Comparison of ENCODE assay signal across 23 mouse cellular contexts in genomic region chr2:174057730-174058129, GRCm38 (mm10). TPM values are rescaled to one million over a fixed set of nuclear protein-coding genes. Genes with fewer than 3 reads are reported as not detected.
DNase-seq lines count a peak whose midpoint lies in the region; ATAC-seq and TF ChIP-seq lines count a peak whose summit lies in the region.
"Had no signal": no experiment of that assay in that cellular context is flagged by ENCODE, and none has a peak within 500 bp of the region (broad histone marks: within the 10 kb centered on the region; RNA-seq: fewer than 3 reads in every experiment).

No protein-coding gene starts in this region.

- H3K4me2 ChIP-seq in forebrain, embryonic 11.5 days (ENCODE audit: low read depth, low read length, severe bottlenecking) = no peak overlapping the region
- H3K4me2 ChIP-seq in kidney, embryonic 15.5 days = no peak overlapping the region
- H3K4me2 ChIP-seq in stomach, embryonic 16.5 days (ENCODE audit: low read depth, low read length) = no peak overlapping the region
- H3K4me2 ChIP-seq in stomach, postnatal 0 days (replicated peaks; ENCODE audit: low read depth) = no peak overlapping the region
- H3K4me2 ChIP-seq in limb, embryonic 15.5 days = 0 out of 2 replicates have a peak overlapping the region, but pooled peaks have one; percentile 2
- H3K4me2 ChIP-seq: liver, embryonic 13.5 days; midbrain, embryonic 12.5 days had no signal

- H3K9me3 ChIP-seq in forebrain, embryonic 11.5 days (ENCODE audit: control insufficient read depth, low read length) = no peaks in the 10 kb centered on the region
- H3K9me3 ChIP-seq in forebrain, embryonic 10.5 days = no peaks in the 10 kb centered on the region; the same call in 1 of the 2 replicates
- H3K9me3 ChIP-seq in kidney, embryonic 15.5 days (replicated peaks) = no peaks in the 10 kb centered on the region
- no peaks in the 10 kb centered on the region for H3K9me3 ChIP-seq in stomach, embryonic 16.5 days (replicated peaks; ENCODE audit: control insufficient read depth, low read length)
- no peaks in the 10 kb centered on the region for H3K9me3 ChIP-seq in stomach, postnatal 0 days (ENCODE audit: control insufficient read depth, low read length)
- no peaks in the 10 kb centered on the region for H3K9me3 ChIP-seq in limb, embryonic 15.5 days
- H3K9me3 ChIP-seq: hindbrain, embryonic 10.5 days; liver, embryonic 13.5 days; midbrain, embryonic 12.5 days had no signal

- no peak for ATAC-seq in forebrain, embryonic 11.5 days (replicated peaks; ENCODE audit: low FRiP score)
- ATAC-seq in kidney, embryonic 15.5 days (replicated peaks; ENCODE audit: low FRiP score) = no peak
- no peak for ATAC-seq in stomach, embryonic 16.5 days (ENCODE audit: insufficient read depth, low FRiP score)
- ATAC-seq in stomach, postnatal 0 days (ENCODE audit: low FRiP score, low TSS enrichment) = no peak
- ATAC-seq in limb, embryonic 15.5 days (ENCODE audit: insufficient number of reproducible peaks, low FRiP score, low TSS enrichment, low read depth) = peak; percentile 20; the same call in 1 of the 2 replicates
- ATAC-seq: forebrain, embryonic 16.5 days; hindbrain, embryonic 16.5 days; intestine, postnatal 0 days had no signal

- TF ChIP-seq EP300 in stomach, postnatal 0 days (optimal IDR thresholded peaks at IDR 0.05) = no peak

- 85% methylated on average over 3 of the region's 3 CpGs for WGBS in forebrain, embryonic 11.5 days
- 86% methylated on average over 3 of the region's 3 CpGs for WGBS in forebrain, embryonic 10.5 days
- WGBS in kidney, adult 2 months = 55% methylated on average over 3 of the region's 3 CpGs
- 85% methylated on average over 3 of the region's 3 CpGs for WGBS in kidney, embryonic 15.5 days
- WGBS in stomach, embryonic 16.5 days = 70% methylated on average over 3 of the region's 3 CpGs
- WGBS in stomach, postnatal 0 days = 72% methylated on average over 3 of the region's 3 CpGs
- WGBS in limb, embryonic 15.5 days = 42% methylated on average over 3 of the region's 3 CpGs

- H3K9ac ChIP-seq in forebrain, embryonic 11.5 days (ENCODE audit: low read length) = no peak overlapping the region
- H3K9ac ChIP-seq in kidney, embryonic 15.5 days = no peak overlapping the region
- no peak overlapping the region for H3K9ac ChIP-seq in stomach, embryonic 16.5 days (ENCODE audit: low read length)
- no peak overlapping the region for H3K9ac ChIP-seq in stomach, postnatal 0 days (ENCODE audit: low read length)
- no peak overlapping the region for H3K9ac ChIP-seq in limb, embryonic 15.5 days
- H3K9ac ChIP-seq: liver, embryonic 13.5 days; midbrain, embryonic 12.5 days had no signal

- no peaks in the 10 kb centered on the region for H3K4me1 ChIP-seq in forebrain, embryonic 11.5 days (replicated peaks; ENCODE audit: control insufficient read depth, insufficient read depth, low read length)
- H3K4me1 ChIP-seq in forebrain, embryonic 10.5 days = peaks cover 10% of the 10 kb centered on the region
- peaks cover 4% of the 10 kb centered on the region; the same call in 1 of the 2 replicates for H3K4me1 ChIP-seq in kidney, adult 2 months (ENCODE audit: control insufficient read depth, insufficient read depth, low read length)
- no peaks in the 10 kb centered on the region for H3K4me1 ChIP-seq in kidney, embryonic 15.5 days
- peaks cover 5% of the 10 kb centered on the region; the same call in 1 of the 2 replicates for H3K4me1 ChIP-seq in stomach, embryonic 16.5 days (ENCODE audit: control insufficient read depth, insufficient read depth, low read length)
- no peaks in the 10 kb centered on the region for H3K4me1 ChIP-seq in stomach, postnatal 0 days (replicated peaks; ENCODE audit: control insufficient read depth, insufficient read depth)
- H3K4me1 ChIP-seq in limb, embryonic 15.5 days = peaks cover 32% of the 10 kb centered on the region
- H3K4me1 ChIP-seq: liver, embryonic 13.5 days had no signal

- no peaks in the 10 kb centered on the region for H3K27me3 ChIP-seq in forebrain, embryonic 11.5 days (ENCODE audit: control insufficient read depth, insufficient read depth, low read length)
- H3K27me3 ChIP-seq in forebrain, embryonic 10.5 days (ENCODE audit: poor library complexity, severe bottlenecking) = no peaks in the 10 kb centered on the region
- no peaks in the 10 kb centered on the region for H3K27me3 ChIP-seq in kidney, adult 2 months (replicated peaks; ENCODE audit: control insufficient read depth, insufficient read depth, low read length)
- no peaks in the 10 kb centered on the region for H3K27me3 ChIP-seq in kidney, embryonic 15.5 days
- H3K27me3 ChIP-seq in stomach, embryonic 16.5 days (ENCODE audit: control insufficient read depth, insufficient read depth, low read length) = no peaks in the 10 kb centered on the region
- no peaks in the 10 kb centered on the region for H3K27me3 ChIP-seq in stomach, postnatal 0 days (ENCODE audit: control insufficient read depth, insufficient read depth, low read length)
- no peaks in the 10 kb centered on the region for H3K27me3 ChIP-seq in limb, embryonic 15.5 days
- H3K27me3 ChIP-seq: liver, embryonic 13.5 days; midbrain, embryonic 12.5 days had no signal

- H3K27ac ChIP-seq in forebrain, embryonic 11.5 days (ENCODE audit: low read depth, low read length) = no peak overlapping the region
- no peak overlapping the region for H3K27ac ChIP-seq in forebrain, embryonic 10.5 days
- peak overlapping the region; percentile 61 for H3K27ac ChIP-seq in kidney, adult 2 months (ENCODE audit: insufficient read depth, low read depth, low read length)
- no peak overlapping the region for H3K27ac ChIP-seq in kidney, embryonic 15.5 days
- H3K27ac ChIP-seq in stomach, embryonic 16.5 days (ENCODE audit: low read length) = 0 out of 2 replicates have a peak overlapping the region, but pooled peaks have one; percentile 2
- H3K27ac ChIP-seq in stomach, postnatal 0 days (replicated peaks) = no peak overlapping the region
- peak overlapping the region; percentile 88 for H3K27ac ChIP-seq in limb, embryonic 15.5 days
- H3K27ac ChIP-seq: hindbrain, embryonic 10.5 days; liver, embryonic 13.5 days; midbrain, embryonic 12.5 days had no signal

- no peaks in the 10 kb centered on the region for H3K36me3 ChIP-seq in forebrain, embryonic 11.5 days (ENCODE audit: control insufficient read depth, insufficient read depth, low read length)
- no peaks in the 10 kb centered on the region for H3K36me3 ChIP-seq in forebrain, embryonic 10.5 days (replicated peaks)
- no peaks in the 10 kb centered on the region for H3K36me3 ChIP-seq in kidney, adult 2 months (ENCODE audit: control insufficient read depth, insufficient read depth, low read length)
- no peaks in the 10 kb centered on the region for H3K36me3 ChIP-seq in kidney, embryonic 15.5 days
- H3K36me3 ChIP-seq in stomach, embryonic 16.5 days (ENCODE audit: control insufficient read depth, insufficient read depth, low read length) = no peaks in the 10 kb centered on the region
- no peaks in the 10 kb centered on the region for H3K36me3 ChIP-seq in stomach, postnatal 0 days (ENCODE audit: control insufficient read depth, insufficient read depth, low read length)
- H3K36me3 ChIP-seq in limb, embryonic 15.5 days = no peaks in the 10 kb centered on the region
- H3K36me3 ChIP-seq: hindbrain, embryonic 10.5 days; liver, embryonic 13.5 days; midbrain, embryonic 12.5 days had no signal

- no peak for TF ChIP-seq POLR2A in kidney, adult 2 months (IDR thresholded peaks at IDR 0.05; ENCODE audit: low read depth, low read length)

- TF ChIP-seq CTCF in kidney, adult 2 months (conservative IDR thresholded peaks at IDR 0.05; ENCODE audit: insufficient read depth, insufficient read length, low read depth, low read length) = no peak
- TF ChIP-seq CTCF in stomach, postnatal 0 days (IDR thresholded peaks at IDR 0.05; ENCODE audit: low read depth) = no peak

- DNase-seq in forebrain, embryonic 11.5 days (ENCODE audit: low spot score) = peak; percentile 37
- no peak for DNase-seq in forebrain, embryonic 10.5 days (ENCODE audit: extremely low spot score, low spot score)
- peak; percentile 57 for DNase-seq in kidney, adult 2 months
- DNase-seq in stomach, postnatal 0 days (ENCODE audit: low spot score) = no peak
- DNase-seq in ovary, postnatal 10 days (ENCODE audit: low spot score) = no peak
- DNase-seq: adrenal gland, postnatal 14 days; cerebellum, adult 8-10 months; cerebellum, postnatal 36 days; left cerebral cortex, postnatal 4 days; liver, embryonic 13.5 days; lung, adult 2 months; lung, postnatal 14 days; retina, postnatal 1 day; right cerebral cortex, postnatal 25 days; thymus, postnatal 4 days had no signal

- no peak overlapping the region for H3K4me3 ChIP-seq in forebrain, embryonic 11.5 days (ENCODE audit: low read depth, low read length)
- no peak overlapping the region for H3K4me3 ChIP-seq in forebrain, embryonic 10.5 days
- no peak overlapping the region for H3K4me3 ChIP-seq in kidney, adult 2 months (ENCODE audit: insufficient read depth, low read depth, low read length)
- no peak overlapping the region for H3K4me3 ChIP-seq in kidney, embryonic 15.5 days (replicated peaks)
- no peak overlapping the region for H3K4me3 ChIP-seq in stomach, embryonic 16.5 days (replicated peaks; ENCODE audit: low read length)
- no peak overlapping the region for H3K4me3 ChIP-seq in stomach, postnatal 0 days (ENCODE audit: low read depth, low read length)
- no peak overlapping the region for H3K4me3 ChIP-seq in limb, embryonic 15.5 days
- H3K4me3 ChIP-seq: hindbrain, embryonic 10.5 days; liver, embryonic 13.5 days; midbrain, embryonic 12.5 days had no signal

RNA-seq across cellular contexts. Expression of gene Stx16, which starts 18.4 kb away (rescaled TPM):
- 9.4 and 10.7 TPM in 2 replicates for polyA plus RNA-seq in forebrain, embryonic 11.5 days (2014; fragmentation: Nextera tagmentation; extraction: Ambion mirVana)
- 9.7 and 9.8 TPM in 2 replicates for polyA plus RNA-seq in forebrain, embryonic 10.5 days (2016; fragmentation: Nextera tagmentation; extraction: Ambion mirVana)
- polyA plus RNA-seq in kidney, adult 2 months (2012; rRNA removed) = 24.3 and 31.9 TPM in 2 replicates
- polyA plus RNA-seq in kidney, embryonic 15.5 days (2015; fragmentation: Nextera tagmentation; extraction: Ambion mirVana) = 11.2 and 12.8 TPM in 2 replicates
- 12.8 and 14.8 TPM in 2 replicates for polyA plus RNA-seq in stomach, embryonic 16.5 days (2015; fragmentation: Nextera tagmentation; extraction: Ambion mirVana)
- polyA plus RNA-seq in stomach, postnatal 0 days (2015; fragmentation: Nextera tagmentation; extraction: Ambion mirVana) = 3.6 and 4.1 TPM in 2 replicates
- 12.5 and 12.6 TPM in 2 replicates for polyA plus RNA-seq in limb, embryonic 15.5 days (2015; fragmentation: Nextera tagmentation; extraction: Ambion mirVana)

RNA-seq across cellular contexts. Expression of gene Npepl1, which starts 52.4 kb away (rescaled TPM):
- polyA plus RNA-seq in forebrain, embryonic 11.5 days (2014; fragmentation: Nextera tagmentation; extraction: Ambion mirVana) = 31.2 and 31.5 TPM in 2 replicates
- 30.0 and 32.1 TPM in 2 replicates for polyA plus RNA-seq in forebrain, embryonic 10.5 days (2016; fragmentation: Nextera tagmentation; extraction: Ambion mirVana)
- polyA plus RNA-seq in kidney, adult 2 months (2012; rRNA removed) = 91.6 and 110 TPM in 2 replicates
- 43.1 and 48.2 TPM in 2 replicates for polyA plus RNA-seq in kidney, embryonic 15.5 days (2015; fragmentation: Nextera tagmentation; extraction: Ambion mirVana)
- polyA plus RNA-seq in stomach, embryonic 16.5 days (2015; fragmentation: Nextera tagmentation; extraction: Ambion mirVana) = 46.9 and 55.1 TPM in 2 replicates
- 41.0 and 44.6 TPM in 2 replicates for polyA plus RNA-seq in stomach, postnatal 0 days (2015; fragmentation: Nextera tagmentation; extraction: Ambion mirVana)
- 69.9 and 86.1 TPM in 2 replicates for polyA plus RNA-seq in limb, embryonic 15.5 days (2015; fragmentation: Nextera tagmentation; extraction: Ambion mirVana)

Comparison
In these comparisons a context has a peak if more than half of its experiments do, and no peak if none do; other contexts are left out.
1. DNase-seq: peak in forebrain, embryonic 11.5 days (single experiment) and kidney, adult 2 months (single experiment); none in forebrain, embryonic 10.5 days (single experiment), stomach, postnatal 0 days (single experiment) and ovary, postnatal 10 days (single experiment).
2. H3K27ac ChIP-seq: peak in kidney, adult 2 months (single experiment), stomach, embryonic 16.5 days (single experiment) and limb, embryonic 15.5 days (single experiment); none in forebrain, embryonic 11.5 days (single experiment), forebrain, embryonic 10.5 days (single experiment), kidney, embryonic 15.5 days (single experiment) and stomach, postnatal 0 days (single experiment).